Mouse (Mus musculus) ZHBTc4 (cell line): Measurements from ENCODE around the gene Gm8212.
"Not testable (repeated sequence)": the region's sequence is repeated elsewhere in the genome, so short reads cannot be mapped to it uniquely, and the experiment has no call there.

ENCODE experiments used
- DNase-seq: peaks from one replicate; pipeline ENCODE4 v3.0.0-alpha.2; 2011; ENCODE audit warnings: low read depth, low spot score

Gm8212 gene

DNA sequence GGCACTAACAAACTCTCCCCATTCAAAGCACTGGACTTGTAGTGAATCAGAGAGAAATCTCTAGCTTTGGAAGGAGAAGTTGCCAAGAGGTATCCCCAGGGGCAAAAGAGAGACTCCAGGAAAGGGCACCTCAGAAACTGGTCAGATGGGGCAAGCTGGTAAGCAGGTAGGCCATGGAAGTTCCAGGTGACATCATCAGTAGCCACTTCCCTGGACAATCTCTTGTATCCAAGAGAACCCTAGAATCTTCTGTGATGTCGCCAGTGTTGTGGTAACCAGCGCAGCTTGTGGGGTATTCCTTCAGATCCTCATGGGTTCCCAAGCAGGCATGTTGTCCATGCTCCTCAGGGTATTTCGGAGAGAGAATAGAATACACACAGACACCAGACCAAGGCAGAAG lies at the start of gene Gm8212:
TSS of gene Gm8212 (plus strand) at position 301 of the 400 bp plus-strand sequence.
- not testable (repeated sequence) for DNase-seq

- not testable (repeated sequence) for DNase-seq
Measured at GRCm38 (mm10) chr14:44213154-44213553, 15.7 kb downstream of the Gm8212 start, which contains the start of gene 4930503E14Rik. Gene 4930503E14Rik, minus strand, starts transcription at chr14:44213254.

DNA sequence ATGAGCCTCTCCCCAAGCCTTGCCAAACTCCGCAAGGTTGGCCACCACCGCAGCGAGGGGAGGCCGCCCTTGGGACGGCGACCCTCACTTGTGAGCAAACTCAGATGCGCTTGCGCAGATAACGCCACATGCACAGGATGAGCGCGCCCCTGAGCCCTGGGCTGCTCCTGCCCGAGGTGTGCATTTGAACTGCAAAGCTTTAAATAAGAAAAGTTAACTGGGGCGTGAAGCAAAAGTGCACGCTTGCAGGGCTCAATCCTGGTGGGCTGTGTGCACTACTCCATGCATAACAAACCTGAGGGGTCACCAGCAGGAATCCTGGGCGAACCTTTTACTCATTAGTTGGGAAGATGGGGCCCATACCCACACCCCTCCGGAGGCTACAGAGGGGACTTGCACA lies 50.6 kb downstream of the Gm8212 start:
- DNase-seq: peak; percentile 2
